Mouse (Mus musculus): ENCODE measurements at regions not wholly inside any gene's neighbourhood (a gene's known extent, or its start where the extent isn't known, plus 50 kb on each side); places are given as distances from the start of the nearest gene placed in this dataset.

GRCm38 (mm10) chr12:12541076-12542070 lies 279.4 kb downstream of the Fam49a start:
- peaks cover 8% of the 10 kb centered on the region; the same call in 1 of the 2 replicates for H3K4me1 ChIP-seq (ENCODE audit: control insufficient read depth, insufficient read depth, low read length)
- WGBS = 71% methylated on average over 13 of the region's 13 CpGs
- no peak overlapping the region for H3K4me3 ChIP-seq (replicated peaks; ENCODE audit: control insufficient read depth, low read depth, low read length)
- TF ChIP-seq CTCF (IDR thresholded peaks at IDR 0.05; ENCODE audit: control insufficient read depth, insufficient read depth, low read length) (no peak), POLR2A (IDR thresholded peaks at IDR 0.05; ENCODE audit: borderline replicate concordance, control insufficient read depth, low read depth, low read length) (no peak)
- H3K27ac ChIP-seq (ENCODE audit: control insufficient read depth, insufficient read depth, low read depth, low read length, poor library complexity) = no peak overlapping the region

- H3K4me1 ChIP-seq (ENCODE audit: control insufficient read depth, insufficient read depth, low read length) = peaks cover 8% of the 10 kb centered on the region; the same call in 1 of the 2 replicates
- WGBS = 24% methylated on average over 3 of the region's 3 CpGs
Observed at GRCm38 (mm10) chr12:12539291-12539690, 277.4 kb downstream of the Fam49a start.

DNA sequence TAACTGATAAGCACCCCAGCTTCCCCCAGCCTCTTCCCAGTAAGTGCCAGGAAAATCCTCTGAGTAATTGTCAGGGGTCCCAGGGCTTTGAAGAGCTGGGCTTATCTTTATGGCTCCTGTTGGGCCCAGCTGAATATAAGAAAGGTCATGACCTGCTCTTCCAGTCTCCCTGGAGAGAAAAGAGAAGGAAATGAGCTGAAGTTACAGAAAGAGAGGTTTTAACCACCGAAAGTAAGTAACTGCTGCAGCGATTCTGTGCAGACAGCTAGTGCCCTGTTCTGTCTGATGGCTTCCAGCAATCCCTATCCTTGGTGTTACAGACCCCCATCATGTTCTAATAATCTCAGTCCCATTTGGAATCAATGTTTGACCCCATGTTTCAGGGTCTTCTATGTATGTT lies 272.8 kb downstream of the Fam49a start:
- 3% methylated on average over 2 of the region's 2 CpGs for WGBS
- Histone ChIP-seq H3K4me3 (replicated peaks; ENCODE audit: control insufficient read depth, low read depth, low read length) (no peak overlapping the region), H3K4me1 (ENCODE audit: control insufficient read depth, insufficient read depth, low read length) (peaks cover 4% of the 10 kb centered on the region; the same call in 1 of the 2 replicates), H3K27ac (ENCODE audit: control insufficient read depth, insufficient read depth, low read depth, low read length, poor library complexity) (no peak overlapping the region)
- TF ChIP-seq POLR2A (IDR thresholded peaks at IDR 0.05; ENCODE audit: borderline replicate concordance, control insufficient read depth, low read depth, low read length) (no peak), CTCF (IDR thresholded peaks at IDR 0.05; ENCODE audit: control insufficient read depth, insufficient read depth, low read length) (no peak)

More at GRCm38 (mm10) chr12:12539291-12539690, 277.4 kb downstream of the Fam49a start:
- no peak for TF ChIP-seq POLR2A (IDR thresholded peaks at IDR 0.05; ENCODE audit: borderline replicate concordance, control insufficient read depth, low read depth, low read length)
- no peak for TF ChIP-seq CTCF (IDR thresholded peaks at IDR 0.05; ENCODE audit: control insufficient read depth, insufficient read depth, low read length)
- Histone ChIP-seq H3K27ac (ENCODE audit: control insufficient read depth, insufficient read depth, low read depth, low read length, poor library complexity) (no peak overlapping the region), H3K4me3 (replicated peaks; ENCODE audit: control insufficient read depth, low read depth, low read length) (no peak overlapping the region)

GRCm38 (mm10) chr12:12530796-12531195 lies 268.9 kb downstream of the Fam49a start:
- H3K4me3 ChIP-seq (replicated peaks; ENCODE audit: control insufficient read depth, low read depth, low read length) = no peak overlapping the region
- TF ChIP-seq CTCF (IDR thresholded peaks at IDR 0.05; ENCODE audit: control insufficient read depth, insufficient read depth, low read length) (no peak), POLR2A (IDR thresholded peaks at IDR 0.05; ENCODE audit: borderline replicate concordance, control insufficient read depth, low read depth, low read length) (no peak)
- H3K4me1 ChIP-seq (ENCODE audit: control insufficient read depth, insufficient read depth, low read length) = no peaks in the 10 kb centered on the region; the same call in 1 of the 2 replicates
- H3K27ac ChIP-seq (ENCODE audit: control insufficient read depth, insufficient read depth, low read depth, low read length, poor library complexity) = no peak overlapping the region
- WGBS = 78% methylated on average over 6 of the region's 6 CpGs

DNA sequence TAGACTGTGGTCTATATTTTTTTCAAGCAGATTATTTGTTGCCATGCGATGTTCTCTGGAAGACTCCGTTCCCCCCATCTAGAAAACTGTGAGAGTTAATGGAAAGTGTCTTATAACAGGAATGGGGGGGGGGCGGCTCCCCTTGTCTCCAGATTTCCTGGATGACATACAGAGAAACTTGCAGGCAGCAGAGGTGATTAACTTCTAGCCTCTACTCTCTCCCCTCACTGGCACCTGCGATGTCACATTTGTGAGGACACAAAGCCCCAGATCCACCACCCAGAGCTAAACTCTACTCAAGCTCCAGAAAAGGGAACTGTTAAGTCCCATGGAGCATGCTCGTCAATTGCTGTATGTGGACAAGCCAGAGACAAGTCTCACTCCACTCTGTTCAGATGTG lies 267.6 kb downstream of the Fam49a start:
- no peak overlapping the region for H3K4me3 ChIP-seq (replicated peaks; ENCODE audit: control insufficient read depth, low read depth, low read length)
- no peak overlapping the region for H3K27ac ChIP-seq (ENCODE audit: control insufficient read depth, insufficient read depth, low read depth, low read length, poor library complexity)
- no peak for TF ChIP-seq POLR2A (IDR thresholded peaks at IDR 0.05; ENCODE audit: borderline replicate concordance, control insufficient read depth, low read depth, low read length)
- no peak for TF ChIP-seq CTCF (IDR thresholded peaks at IDR 0.05; ENCODE audit: control insufficient read depth, insufficient read depth, low read length)
- H3K4me1 ChIP-seq (ENCODE audit: control insufficient read depth, insufficient read depth, low read length) = no peaks in the 10 kb centered on the region; the same call in 1 of the 2 replicates
- WGBS = 79% methylated on average over 5 of the region's 5 CpGs

DNA sequence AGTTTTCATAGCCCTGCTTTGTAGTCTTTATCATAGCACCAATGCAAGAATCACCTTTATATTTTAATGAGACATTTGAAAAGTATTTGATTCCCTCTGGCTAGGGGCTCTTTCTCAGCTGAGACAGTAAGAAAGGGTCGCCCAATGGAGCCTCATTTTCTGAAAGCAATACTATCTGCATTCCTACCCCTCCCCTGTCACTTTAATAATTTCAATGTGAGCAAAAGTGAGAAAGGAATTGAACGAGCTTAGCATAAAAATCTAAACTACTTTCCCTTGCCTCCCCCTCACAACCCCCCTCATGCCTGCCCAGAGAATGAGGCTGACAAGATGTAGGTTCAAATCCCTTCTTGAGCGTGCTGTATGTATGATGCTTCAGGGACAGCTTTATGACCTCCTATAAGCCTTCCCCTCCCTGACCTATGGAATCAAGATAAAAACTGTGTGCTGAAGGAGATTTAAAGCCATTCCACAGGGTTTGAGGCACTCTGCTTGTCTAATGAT lies 266.6 kb downstream of the Fam49a start:
- 79% methylated on average over 3 of the region's 3 CpGs for WGBS
- no peak overlapping the region for H3K27ac ChIP-seq (ENCODE audit: control insufficient read depth, insufficient read depth, low read depth, low read length, poor library complexity)
- no peak overlapping the region for H3K4me3 ChIP-seq (replicated peaks; ENCODE audit: control insufficient read depth, low read depth, low read length)
- no peaks in the 10 kb centered on the region for H3K4me1 ChIP-seq (ENCODE audit: control insufficient read depth, insufficient read depth, low read length)
- TF ChIP-seq POLR2A (IDR thresholded peaks at IDR 0.05; ENCODE audit: borderline replicate concordance, control insufficient read depth, low read depth, low read length) (no peak), CTCF (IDR thresholded peaks at IDR 0.05; ENCODE audit: control insufficient read depth, insufficient read depth, low read length) (no peak)

DNA sequence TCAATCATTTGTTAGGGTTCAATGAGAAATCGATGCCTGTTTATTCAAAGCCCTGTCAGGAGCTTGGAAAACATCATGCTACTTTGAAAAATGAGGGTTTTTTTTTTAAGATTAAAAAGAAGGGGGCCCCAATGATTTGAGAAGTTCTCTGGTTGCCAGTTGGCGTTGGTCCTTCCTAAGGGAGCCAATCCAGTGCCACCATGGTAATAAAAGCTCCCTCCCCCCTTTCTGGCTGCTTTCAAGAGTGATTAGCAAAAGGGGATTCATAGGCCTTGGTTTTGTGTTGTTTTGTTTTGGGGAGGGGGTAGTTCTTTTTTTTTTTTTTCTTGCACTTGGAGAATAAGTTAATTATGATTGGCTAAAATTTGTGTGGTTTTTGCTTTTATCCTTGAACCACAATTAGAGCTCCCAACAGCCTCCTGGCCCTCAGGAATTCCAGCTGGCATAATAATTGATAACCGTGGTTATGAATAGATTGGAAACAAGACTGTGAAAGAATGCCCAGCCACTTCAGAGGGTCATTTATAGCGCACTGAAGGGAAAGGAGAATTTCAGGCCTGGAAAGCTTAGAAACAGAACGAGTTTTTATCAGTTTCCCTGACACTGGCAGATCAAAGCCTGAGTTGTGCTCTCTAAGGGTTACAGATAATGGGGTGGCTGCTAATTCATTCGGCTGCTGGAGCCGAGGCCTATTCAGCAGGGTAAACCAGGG lies 266.0 kb downstream of the Fam49a start:
- TF ChIP-seq CTCF (IDR thresholded peaks at IDR 0.05; ENCODE audit: control insufficient read depth, insufficient read depth, low read length) (no peak), POLR2A (IDR thresholded peaks at IDR 0.05; ENCODE audit: borderline replicate concordance, control insufficient read depth, low read depth, low read length) (no peak)
- Histone ChIP-seq H3K4me1 (ENCODE audit: control insufficient read depth, insufficient read depth, low read length) (no peaks in the 10 kb centered on the region), H3K27ac (ENCODE audit: control insufficient read depth, insufficient read depth, low read depth, low read length, poor library complexity) (no peak overlapping the region), H3K4me3 (replicated peaks; ENCODE audit: control insufficient read depth, low read depth, low read length) (no peak overlapping the region)
- WGBS = 78% methylated on average over 7 of the region's 7 CpGs

DNA sequence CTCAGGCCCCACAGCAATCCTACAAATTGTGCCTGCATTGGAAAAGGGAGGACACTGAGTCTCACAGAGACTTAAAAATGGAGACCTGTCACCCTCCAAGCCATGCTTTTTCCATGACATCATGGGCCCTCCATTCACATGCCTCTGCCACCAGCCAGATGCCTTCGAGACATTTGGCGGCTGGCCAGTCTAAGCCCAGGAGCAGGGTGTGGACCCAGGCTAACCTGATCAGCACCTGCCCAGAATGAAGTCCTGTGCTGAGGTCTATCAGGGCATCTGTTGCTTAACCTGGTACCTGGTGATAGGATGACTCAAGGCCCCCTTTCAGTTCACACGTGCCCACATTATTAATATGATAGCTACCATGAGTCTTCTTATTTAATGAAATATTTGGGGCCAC lies 265.4 kb downstream of the Fam49a start:
- Histone ChIP-seq H3K4me3 (replicated peaks; ENCODE audit: control insufficient read depth, low read depth, low read length) (no peak overlapping the region), H3K4me1 (ENCODE audit: control insufficient read depth, insufficient read depth, low read length) (no peaks in the 10 kb centered on the region), H3K27ac (ENCODE audit: control insufficient read depth, insufficient read depth, low read depth, low read length, poor library complexity) (no peak overlapping the region)
- TF ChIP-seq POLR2A (IDR thresholded peaks at IDR 0.05; ENCODE audit: borderline replicate concordance, control insufficient read depth, low read depth, low read length) (no peak), CTCF (IDR thresholded peaks at IDR 0.05; ENCODE audit: control insufficient read depth, insufficient read depth, low read length) (no peak)
- WGBS = 78% methylated on average over 3 of the region's 3 CpGs
